Mouse (Mus musculus) cerebellum, adult 2 months (tissue): ENCODE data around the gene Vmn2r13. TPM values are rescaled to one million over a fixed set of nuclear protein-coding genes. Genes with fewer than 3 reads are reported as not detected.
"Not testable (repeated sequence)": the region's sequence is repeated elsewhere in the genome, so short reads cannot be mapped to it uniquely, and the experiment has no call there.

Source experiments
- DNase-seq, 2 experiments: peaks; one replicate each; pipeline ENCODE4 v3.0.0; 2021
- H3K27ac ChIP-seq: fragments of 200-500 bp; 2 replicates; pipeline ENCODE4 v1.5.1; 2012; ENCODE audit warnings: low read length, control low read depth, inconsistent platforms; ENCODE audit not compliant: insufficient read depth
- H3K27me3 ChIP-seq: fragments of 200-500 bp; 2 replicates; pipeline ENCODE4 v1.6.1; 2012; ENCODE audit warnings: inconsistent platforms, mild to moderate bottlenecking, low read length, moderate library complexity; ENCODE audit not compliant: control insufficient read depth, insufficient read depth
- H3K4me1 ChIP-seq: fragments of 200-500 bp; 2 replicates; pipeline ENCODE4 v1.6.1; 2011; ENCODE audit warnings: low read length; ENCODE audit not compliant: control insufficient read depth, insufficient read depth
- H3K4me3 ChIP-seq: fragments of 200-500 bp; replicated peaks from 2 replicates; pipeline ENCODE3; 2011; ENCODE audit warnings: mild to moderate bottlenecking, low read depth, low read length, control low read depth; ENCODE audit not compliant: insufficient read depth
- CTCF ChIP-seq: fragments of 200-500 bp; IDR thresholded peaks from 2 replicates; pipeline ENCODE4 v1.5.1; 2011; ENCODE audit warnings: low read depth, mild to moderate bottlenecking, control low read depth, low read length, moderate library complexity, borderline replicate concordance; ENCODE audit not compliant: insufficient read depth
- POLR2A ChIP-seq: fragments of 200-500 bp; IDR thresholded peaks from 2 replicates; pipeline ENCODE4 v1.6.1; 2011; ENCODE audit warnings: low read length, control low read depth, borderline replicate concordance; ENCODE audit not compliant: insufficient read depth
- WGBS: fragments of 180-500 bp; shearing (Covaris S2); methylation state at CpG from one replicate; pipeline ENCODE4 v1.1.7; 2018; 5-methylcytosine and 5-hydroxymethylcytosine counted together
- polyA plus RNA-seq: library from polyadenylated mRNA; depleted of rRNA; stranded (reverse); fragments of >200 nt; gene quantifications from 2 replicates; pipeline ENCODE4 v1.2.3, GENCODE M21; 2012; rRNA removed

Gene Vmn2r13
- not detected in 2 replicates for polyA plus RNA-seq

DNA sequence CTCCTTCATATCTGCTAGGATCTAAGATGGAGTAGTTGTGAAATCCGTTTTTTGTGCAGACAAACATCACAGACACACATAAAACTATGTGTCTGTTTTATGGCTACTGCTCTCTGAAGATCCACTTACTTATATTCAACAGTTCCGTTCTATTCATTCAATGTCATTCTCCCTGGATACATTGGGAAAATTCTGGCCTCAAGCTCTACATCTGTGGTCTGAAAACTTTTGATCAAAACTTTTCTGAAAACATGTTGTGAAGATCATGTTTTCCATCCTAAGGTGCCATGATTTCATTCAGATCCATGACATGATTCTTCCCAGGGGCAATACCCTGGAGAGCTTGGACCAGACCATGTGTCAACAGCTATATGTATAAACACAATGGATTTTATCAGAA, at the start of gene Vmn2r13:
Gene Vmn2r13 (minus strand): TSS at position 101 of the 400 bp plus-strand sequence.
- not testable (repeated sequence) for H3K4me1 ChIP-seq, H3K27me3 ChIP-seq, H3K4me3 ChIP-seq, H3K27ac ChIP-seq, DNase-seq
- whole genome bisulfite sequencing: 56% methylated on average over 2 of the region's 2 CpGs

GRCm38 (mm10) chr5:109224608-109225007, 32.6 kb upstream of the Vmn2r13 start, which contains the start of gene Vmn2r14:
TSS of gene Vmn2r14 (minus strand) at chr5:109224708.
- Histone ChIP-seq H3K4me1 (no peaks in the 10 kb centered on the region), H3K27ac (no peak within 1 kb of the TSS), H3K27me3 (no peaks in the 10 kb centered on the region), H3K4me3 (no peak within 1 kb of the TSS)
- TF ChIP-seq POLR2A (no peak), CTCF (no peak)
- 54% methylated on average over 3 of the region's 3 CpGs for WGBS
- no peak for DNase-seq

- H3K4me1 ChIP-seq, H3K27ac ChIP-seq: not testable (repeated sequence)
- 82% methylated on average over 4 of the region's 4 CpGs for WGBS
These were observed 25.1 kb downstream of the Vmn2r13 start for GRCm38 (mm10) chr5:109166851-109167250.

DNA sequence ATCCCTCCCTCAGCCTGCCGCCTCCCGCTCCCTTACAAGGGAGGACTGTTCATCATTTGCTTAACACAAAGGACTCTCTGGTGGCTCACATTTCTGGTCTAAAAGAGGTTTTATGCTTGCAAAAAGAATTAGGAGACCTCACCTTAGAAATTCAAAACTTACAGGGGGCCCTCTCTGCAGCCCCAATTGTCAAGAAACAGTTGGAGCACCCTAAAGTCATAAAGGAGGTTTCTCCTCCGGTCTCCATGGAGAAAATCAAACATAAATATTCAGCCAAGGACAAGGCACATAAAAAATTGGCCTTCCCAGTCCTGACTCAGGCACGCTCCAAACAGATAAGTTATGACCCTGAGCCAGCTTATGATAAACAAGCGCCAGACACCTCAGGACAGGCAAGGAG, 31.9 kb downstream of the Vmn2r13 start:
- TF ChIP-seq POLR2A: no peak
- TF ChIP-seq CTCF: no peak
- no peak overlapping the region for H3K27ac ChIP-seq
- H3K4me3 ChIP-seq: no peak overlapping the region
- 86% methylated on average over 5 of the region's 5 CpGs for WGBS
- H3K27me3 ChIP-seq: no peaks in the 10 kb centered on the region
- no peak for DNase-seq
- H3K4me1 ChIP-seq: no peaks in the 10 kb centered on the region

More at GRCm38 (mm10) chr5:109166851-109167250, 25.1 kb downstream of the Vmn2r13 start:
- DNase-seq, H3K27me3 ChIP-seq, H3K4me3 ChIP-seq: not testable (repeated sequence)

DNA sequence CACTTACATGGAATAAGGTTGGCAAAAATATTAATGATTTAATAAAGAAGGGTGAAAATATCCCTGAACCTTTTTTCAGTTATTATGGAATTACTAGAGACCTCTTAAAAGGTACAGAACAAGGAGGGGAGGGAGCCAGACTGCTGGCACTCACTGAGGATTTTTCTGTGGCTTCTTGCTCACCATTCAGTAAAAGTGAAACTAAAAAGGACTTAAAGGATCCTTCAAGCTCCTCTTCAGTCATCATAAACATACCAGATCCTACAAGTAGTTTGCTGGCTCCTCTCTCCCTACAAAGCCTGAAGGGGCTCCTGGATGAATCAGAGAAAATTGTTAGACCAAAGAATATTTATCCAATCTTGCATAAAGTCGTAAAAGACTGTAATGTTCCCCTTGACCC, 32.4 kb downstream of the Vmn2r13 start:
- DNase-seq, H3K27me3 ChIP-seq, H3K4me3 ChIP-seq, H3K27ac ChIP-seq, H3K4me1 ChIP-seq: not testable (repeated sequence)
- WGBS: 62% methylated on average over 1 of the region's 1 CpGs

GRCm38 (mm10) chr5:109158488-109159485, 33.2 kb downstream of the Vmn2r13 start:
- H3K4me1 ChIP-seq, H3K27me3 ChIP-seq, DNase-seq, H3K27ac ChIP-seq, H3K4me3 ChIP-seq: not testable (repeated sequence)
- WGBS: 67% methylated on average over 14 of the region's 14 CpGs

DNA sequence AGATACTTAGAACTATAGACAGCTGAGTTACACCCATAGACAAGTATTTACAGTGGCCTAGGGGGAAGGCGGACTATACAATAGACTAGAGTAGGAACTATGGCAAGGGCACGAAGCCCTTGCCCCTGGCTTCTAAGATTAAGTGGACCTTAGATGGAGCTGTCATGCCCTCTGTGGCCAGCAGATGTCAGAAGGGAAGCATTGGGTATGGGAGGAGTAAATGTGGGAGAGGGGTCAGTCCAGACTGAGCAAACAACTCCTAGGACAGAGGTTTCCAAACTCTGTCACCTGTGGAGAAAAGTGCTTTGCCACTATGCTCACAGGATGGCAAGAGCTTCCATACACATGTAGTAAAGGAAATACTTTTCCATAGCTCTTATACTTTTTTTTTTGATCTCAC, 52.5 kb downstream of the Vmn2r13 start:
- H3K4me1 ChIP-seq: no peaks in the 10 kb centered on the region
- no peak overlapping the region for H3K27ac ChIP-seq
- no peak for TF ChIP-seq CTCF
- no peak for TF ChIP-seq POLR2A
- 73% methylated on average over 2 of the region's 2 CpGs for WGBS
- H3K4me3 ChIP-seq: no peak overlapping the region
- no peak for DNase-seq
- no peaks in the 10 kb centered on the region for H3K27me3 ChIP-seq

GRCm38 (mm10) chr5:109136731-109137130, 55.3 kb downstream of the Vmn2r13 start:
- Histone ChIP-seq H3K27ac (no peak overlapping the region), H3K27me3 (no peaks in the 10 kb centered on the region), H3K4me3 (no peak overlapping the region), H3K4me1 (no peaks in the 10 kb centered on the region)
- WGBS: 74% methylated on average over 2 of the region's 2 CpGs
- TF ChIP-seq POLR2A (no peak), CTCF (no peak)
- no peak for DNase-seq

Other genes starting within 250 kb of the Vmn2r13 start
- gene Vmn2r10, start 185.7 kb downstream of the Vmn2r13 start, polyA plus RNA-seq: not detected in 2 replicates
- not detected in 2 replicates for gene Vmn2r11, start 132.6 kb downstream of the Vmn2r13 start, polyA plus RNA-seq
- gene Vmn2r12, start 94.2 kb downstream of the Vmn2r13 start, polyA plus RNA-seq: not detected in 2 replicates
- not detected in 2 replicates for gene Vmn2r14, start 32.5 kb upstream of the Vmn2r13 start, polyA plus RNA-seq
- not detected in 2 replicates for gene Vmn2r15, start 105.4 kb upstream of the Vmn2r13 start, polyA plus RNA-seq
- not detected in 2 replicates for gene Vmn2r16, start 138.0 kb upstream of the Vmn2r13 start, polyA plus RNA-seq
- gene Vmn2r17, start 227.5 kb upstream of the Vmn2r13 start, polyA plus RNA-seq: not detected in 2 replicates